Mouse (Mus musculus) liver, embryonic 12.5 days (tissue): ENCODE results near the gene Zfp598. TPM values are rescaled to one million over a fixed set of nuclear protein-coding genes. Genes with fewer than 3 reads are reported as not detected.

Experiments used
- ATAC-seq: fragments of 200-750 bp; cut with Nextera tagmentation; 2 replicates; pipeline ENCODE4 v1.8.0; 2017; ENCODE audit warnings: moderate number of reproducible peaks, mild to moderate bottlenecking, moderate library complexity
- H3K27ac ChIP-seq: fragments of 300-500 bp; sonication (generic); 2 replicates; pipeline ENCODE4 v1.5.1; 2016; ENCODE audit warnings: mild to moderate bottlenecking
- H3K27me3 ChIP-seq: fragments of 300-500 bp; sonication (generic); replicated peaks from 2 replicates; pipeline ENCODE4 v1.6.1; 2016; ENCODE audit warnings: mild to moderate bottlenecking, moderate library complexity
- H3K36me3 ChIP-seq: fragments of 300-500 bp; sonication (generic); 2 replicates; pipeline ENCODE4 v1.6.1; 2016; ENCODE audit warnings: mild to moderate bottlenecking, moderate library complexity
- H3K4me1 ChIP-seq: fragments of 300-500 bp; sonication (generic); 2 replicates; pipeline ENCODE4 v1.6.1; 2016
- H3K4me2 ChIP-seq: fragments of 300-500 bp; sonication (generic); 2 replicates; pipeline ENCODE4 v1.6.1; 2016; ENCODE audit warnings: mild to moderate bottlenecking, moderate library complexity
- H3K4me3 ChIP-seq: fragments of 300-500 bp; sonication (generic); 2 replicates; pipeline ENCODE4 v1.5.1; 2016; ENCODE audit warnings: mild to moderate bottlenecking, moderate library complexity
- H3K9ac ChIP-seq: fragments of 300-500 bp; sonication (generic); 2 replicates; pipeline ENCODE4 v1.6.1; 2016; ENCODE audit warnings: mild to moderate bottlenecking, moderate library complexity
- H3K9me3 ChIP-seq: fragments of 300-500 bp; sonication (generic); replicated peaks from 2 replicates; pipeline ENCODE4 v1.6.1; 2016; ENCODE audit warnings: mild to moderate bottlenecking, moderate library complexity
- WGBS: fragments of 180-500 bp; shearing (Covaris S2); methylation state at CpG from one replicate; pipeline ENCODE4 v1.1.7; 2016; ENCODE audit not compliant: insufficient replicate concordance; 5-methylcytosine and 5-hydroxymethylcytosine counted together
- polyA plus RNA-seq: library from polyadenylated mRNA; unstranded; fragments of >200 nt; fragmentation: Nextera tagmentation; extraction: Ambion mirVana; gene quantifications from 2 replicates; pipeline ENCODE4 v1.2.1, GENCODE M21; 2016

Zfp598 gene
- polyA plus RNA-seq, 1 experiment from 2014 or later = 20.4 TPM

- peaks cover 18% of the 10 kb centered on the region for H3K36me3 ChIP-seq
- H3K9me3 ChIP-seq = no peaks in the 10 kb centered on the region
- H3K9ac ChIP-seq = no peak overlapping the region
- peaks cover 40% of the 10 kb centered on the region for H3K4me1 ChIP-seq
- no peak for ATAC-seq
- H3K4me2 ChIP-seq = no peak overlapping the region
- H3K4me3 ChIP-seq = no peak overlapping the region
- WGBS = 51% methylated on average over 3 of the region's 3 CpGs
- peaks cover 14% of the 10 kb centered on the region for H3K27me3 ChIP-seq
- H3K27ac ChIP-seq = no peak overlapping the region
Measured at GRCm38 (mm10) chr17:24725637-24726390, 56.3 kb downstream of the Zfp598 start.

DNA sequence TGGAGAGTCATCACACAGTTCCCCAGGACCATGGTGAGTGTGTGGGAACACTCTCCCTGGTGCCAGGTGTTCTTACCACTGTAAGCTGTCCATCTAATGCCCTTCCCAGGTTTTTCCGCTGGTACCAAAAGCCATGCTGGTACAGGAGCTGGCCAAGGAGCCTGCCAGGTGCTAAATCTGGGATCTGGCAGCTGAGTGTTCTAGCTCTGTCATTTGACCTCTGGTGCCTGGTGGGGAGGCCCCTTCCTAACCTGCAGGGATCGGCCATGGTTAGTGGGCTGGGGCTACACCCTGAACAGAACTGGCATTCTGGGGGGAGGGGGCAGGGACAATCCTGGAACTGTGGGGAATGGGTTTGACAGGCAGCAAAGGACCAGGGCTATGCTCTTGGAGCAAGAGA is 58.1 kb downstream of the Zfp598 start, which contains the start of gene Rpl3l:
Gene Rpl3l, plus strand, starts transcription at position 203 of the 400 bp plus-strand sequence.
- Histone ChIP-seq H3K4me1 (peaks cover 24% of the 10 kb centered on the region), H3K27ac (no peak within 1 kb of the TSS), H3K36me3 (peaks cover under 1% of the 10 kb centered on the region; the same call in 1 of the 2 replicates), H3K27me3 (peaks cover 22% of the 10 kb centered on the region), H3K4me3 (no peak within 1 kb of the TSS), H3K9me3 (no peaks in the 10 kb centered on the region), H3K4me2 (no peak within 1 kb of the TSS), H3K9ac (no peak within 1 kb of the TSS)
- ATAC-seq = no peak
- 64% methylated on average over 2 of the region's 2 CpGs for WGBS

DNA sequence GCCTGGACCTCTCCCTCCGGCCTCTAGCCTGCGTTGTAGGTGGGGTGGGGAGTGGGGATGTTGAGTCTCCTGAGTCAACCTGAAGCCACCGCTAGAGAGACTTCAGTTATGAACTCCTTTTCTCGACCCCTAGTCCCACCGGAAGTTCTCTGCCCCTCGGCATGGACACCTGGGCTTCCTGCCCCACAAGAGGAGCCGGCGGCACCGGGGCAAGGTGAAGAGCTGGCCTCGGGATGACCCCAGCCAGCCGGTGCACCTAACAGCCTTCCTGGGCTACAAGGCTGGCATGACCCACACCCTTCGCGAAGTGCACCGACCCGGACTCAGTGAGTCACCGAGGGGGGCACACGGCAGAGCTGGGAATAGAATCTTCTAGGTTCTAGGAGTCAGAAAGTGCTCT is 58.7 kb downstream of the Zfp598 start:
- WGBS = 65% methylated on average over 17 of the region's 17 CpGs

GRCm38 (mm10) chr17:24729067-24729466 is 59.6 kb downstream of the Zfp598 start:
- no peaks in the 10 kb centered on the region for H3K36me3 ChIP-seq
- H3K9me3 ChIP-seq = no peaks in the 10 kb centered on the region
- 70% methylated on average over 6 of the region's 6 CpGs for WGBS
- no peak overlapping the region for H3K9ac ChIP-seq
- H3K27ac ChIP-seq = no peak overlapping the region
- H3K4me3 ChIP-seq = no peak overlapping the region
- peaks cover 30% of the 10 kb centered on the region for H3K27me3 ChIP-seq
- H3K4me2 ChIP-seq = no peak overlapping the region
- H3K4me1 ChIP-seq = peaks cover 13% of the 10 kb centered on the region
- no peak for ATAC-seq

More for the DNA sequence above, 58.7 kb downstream of the Zfp598 start:
- Histone ChIP-seq H3K4me1 (peaks cover 19% of the 10 kb centered on the region), H3K36me3 (no peaks in the 10 kb centered on the region), H3K27me3 (peaks cover 28% of the 10 kb centered on the region), H3K9ac (no peak overlapping the region), H3K9me3 (no peaks in the 10 kb centered on the region), H3K27ac (no peak overlapping the region), H3K4me3 (no peak overlapping the region), H3K4me2 (no peak overlapping the region)
- ATAC-seq = no peak

- ATAC-seq = no peak
- no peak overlapping the region for H3K27ac ChIP-seq
- H3K36me3 ChIP-seq = no peaks in the 10 kb centered on the region
- H3K9ac ChIP-seq = no peak overlapping the region
- 71% methylated on average over 14 of the region's 14 CpGs for WGBS
- H3K9me3 ChIP-seq = no peaks in the 10 kb centered on the region
- peaks cover 10% of the 10 kb centered on the region for H3K4me1 ChIP-seq
- no peak overlapping the region for H3K4me2 ChIP-seq
- peaks cover 30% of the 10 kb centered on the region for H3K27me3 ChIP-seq
- no peak overlapping the region for H3K4me3 ChIP-seq
Measured at GRCm38 (mm10) chr17:24730787-24731186, 61.3 kb downstream of the Zfp598 start.

Other genes starting within 250 kb of the Zfp598 start
- 92.1 and 100 TPM in 2 replicates for gene Eci1, start 243.0 kb upstream of the Zfp598 start, polyA plus RNA-seq
- 0.70 and 0.96 TPM in 2 replicates for gene Dnase1l2, start 226.6 kb upstream of the Zfp598 start, polyA plus RNA-seq
- gene E4f1, start 199.4 kb upstream of the Zfp598 start, polyA plus RNA-seq = 19.2 and 20.7 TPM in 2 replicates
- gene Pgp, start 199.3 kb upstream of the Zfp598 start, polyA plus RNA-seq = 99.5 and 101 TPM in 2 replicates
- 0.18 TPM in 1 of 2 replicates, not detected in the other for gene Bricd5, start 195.8 kb upstream of the Zfp598 start, polyA plus RNA-seq
- 17.2 and 19.4 TPM in 2 replicates for gene Mlst8, start 190.6 kb upstream of the Zfp598 start, polyA plus RNA-seq
- gene Caskin1, start 181.1 kb upstream of the Zfp598 start, polyA plus RNA-seq = 0.14 and 0.32 TPM in 2 replicates
- gene Traf7, start 141.7 kb upstream of the Zfp598 start, polyA plus RNA-seq = 52.2 and 55.4 TPM in 2 replicates
- 1.3 and 1.9 TPM in 2 replicates for gene Rab26, start 135.5 kb upstream of the Zfp598 start, polyA plus RNA-seq
- 6.0 and 6.5 TPM in 2 replicates for gene Pkd1, start 119.9 kb upstream of the Zfp598 start, polyA plus RNA-seq
- gene Tsc2, start 37.1 kb upstream of the Zfp598 start, polyA plus RNA-seq = 30.8 and 35.0 TPM in 2 replicates
- gene Nthl1, start 37.0 kb upstream of the Zfp598 start, polyA plus RNA-seq = 11.3 and 12.4 TPM in 2 replicates
- 14.6 and 15.2 TPM in 2 replicates for gene Slc9a3r2, start 19.4 kb upstream of the Zfp598 start, polyA plus RNA-seq
- 0.33 TPM in 1 of 2 replicates, not detected in the other for gene Npw, start 11.2 kb upstream of the Zfp598 start, polyA plus RNA-seq
- 0.06 and 0.27 TPM in 2 replicates for gene Syngr3, start 20.3 kb downstream of the Zfp598 start, polyA plus RNA-seq
- gene Gfer, start 26.5 kb downstream of the Zfp598 start, polyA plus RNA-seq = 51.4 and 52.5 TPM in 2 replicates
- gene Noxo1, start 26.5 kb downstream of the Zfp598 start, polyA plus RNA-seq = 0.51 and 0.58 TPM in 2 replicates
- 65.4 and 71.8 TPM in 2 replicates for gene Tbl3, start 38.0 kb downstream of the Zfp598 start, polyA plus RNA-seq
- 0.19 and 0.46 TPM in 2 replicates for gene Rnf151, start 48.4 kb downstream of the Zfp598 start, polyA plus RNA-seq
- 1,444 and 1,454 TPM in 2 replicates for gene Rps2, start 48.4 kb downstream of the Zfp598 start, polyA plus RNA-seq
- gene Ndufb10, start 54.8 kb downstream of the Zfp598 start, polyA plus RNA-seq = 233 and 239 TPM in 2 replicates
- not detected in 2 replicates for gene Rpl3l, start 58.1 kb downstream of the Zfp598 start, polyA plus RNA-seq
- 20.8 and 21.6 TPM in 2 replicates for gene Msrb1, start 67.0 kb downstream of the Zfp598 start, polyA plus RNA-seq
- not detected in 2 replicates for gene Hs3st6, start 83.3 kb downstream of the Zfp598 start, polyA plus RNA-seq
- gene Meiob, start 134.6 kb downstream of the Zfp598 start, polyA plus RNA-seq = 1.5 TPM in 2 replicates
- 61.1 and 64.8 TPM in 2 replicates for gene Hagh, start 170.5 kb downstream of the Zfp598 start, polyA plus RNA-seq
- gene Fahd1, start 180.7 kb downstream of the Zfp598 start, polyA plus RNA-seq = 34.2 and 34.6 TPM in 2 replicates
- gene Igfals, start 196.3 kb downstream of the Zfp598 start, polyA plus RNA-seq = 5.3 and 5.4 TPM in 2 replicates
- gene Nubp2, start 216.7 kb downstream of the Zfp598 start, polyA plus RNA-seq = 97.7 and 108 TPM in 2 replicates
- gene Spsb3, start 217.0 kb downstream of the Zfp598 start, polyA plus RNA-seq = 37.5 and 40.0 TPM in 2 replicates
- 20.3 and 21.4 TPM in 2 replicates for gene Eme2, start 225.4 kb downstream of the Zfp598 start, polyA plus RNA-seq
- gene Mrps34, start 225.4 kb downstream of the Zfp598 start, polyA plus RNA-seq = 101 and 106 TPM in 2 replicates
- gene Nme3, start 226.8 kb downstream of the Zfp598 start, polyA plus RNA-seq = 67.9 and 68.8 TPM in 2 replicates